In genomic region chr4:141382406-141382805, GRCm38 (mm10) we compare ENCODE assay signal across 8 mouse cellular contexts. TPM values are rescaled to one million over a fixed set of nuclear protein-coding genes. Genes with fewer than 3 reads are reported as not detected.
DNase-seq lines count a peak whose midpoint lies in the region; ATAC-seq and TF ChIP-seq lines count a peak whose summit lies in the region.

No protein-coding gene starts in this region.

- DNase-seq in kidney, postnatal 0 days (ENCODE audit: low spot score): peak; percentile 50
- DNase-seq in kidney, adult 8-10 months: no peak
- peak; percentile 56 to 71 for DNase-seq in kidney, postnatal 4 days
- no peak for DNase-seq in adrenal gland, postnatal 14 days
- DNase-seq in ovary, adult 18-20 months (ENCODE audit: low spot score): no peak

- ATAC-seq in kidney, postnatal 0 days (replicated peaks; ENCODE audit: low FRiP score, low read depth): no peak
- no peak for ATAC-seq in embryonic facial prominence, embryonic 13.5 days (ENCODE audit: insufficient number of reproducible peaks, insufficient read depth, low FRiP score, low TSS enrichment, low read depth)
- peak; percentile 29; the same call in 1 of the 2 replicates for ATAC-seq in neural tube, embryonic 13.5 days (ENCODE audit: low read depth)
- no peak for ATAC-seq in erythroid progenitor cell, adult 5-6 weeks (replicated peaks; ENCODE audit: low FRiP score, poor library complexity, severe bottlenecking)

- H3K27ac ChIP-seq in kidney, postnatal 0 days: no peak overlapping the region
- H3K27ac ChIP-seq in embryonic facial prominence, embryonic 13.5 days: no peak overlapping the region
- no peak overlapping the region for H3K27ac ChIP-seq in neural tube, embryonic 13.5 days (replicated peaks)

- peak overlapping the region; percentile 28 for H3K4me3 ChIP-seq in kidney, postnatal 0 days (replicated peaks; ENCODE audit: low read depth, low read length)
- H3K4me3 ChIP-seq in embryonic facial prominence, embryonic 13.5 days: peak overlapping the region; percentile 45
- H3K4me3 ChIP-seq in neural tube, embryonic 13.5 days: peak overlapping the region; percentile 31

- peak overlapping the region; percentile 51; the same call in 1 of the 2 replicates for H3K9ac ChIP-seq in kidney, postnatal 0 days (ENCODE audit: low read depth, low read length)
- peak overlapping the region; percentile 66 for H3K9ac ChIP-seq in embryonic facial prominence, embryonic 13.5 days
- H3K9ac ChIP-seq in neural tube, embryonic 13.5 days: peak overlapping the region; percentile 55

- H3K27me3 ChIP-seq in kidney, postnatal 0 days (ENCODE audit: insufficient read depth, low read length): peaks cover 10% of the 10 kb centered on the region; the same call in 1 of the 2 replicates
- peaks cover 57% of the 10 kb centered on the region for H3K27me3 ChIP-seq in embryonic facial prominence, embryonic 13.5 days
- H3K27me3 ChIP-seq in neural tube, embryonic 13.5 days: peaks cover 47% of the 10 kb centered on the region

- peaks cover 9% of the 10 kb centered on the region; the same call in 1 of the 2 replicates for H3K4me1 ChIP-seq in kidney, postnatal 0 days (replicated peaks; ENCODE audit: insufficient read depth, low read length)
- peaks cover 16% of the 10 kb centered on the region for H3K4me1 ChIP-seq in embryonic facial prominence, embryonic 13.5 days
- H3K4me1 ChIP-seq in neural tube, embryonic 13.5 days (replicated peaks): peaks cover 27% of the 10 kb centered on the region

- 0% methylated on average over 23 of the region's 25 CpGs for WGBS in kidney, postnatal 0 days
- WGBS in embryonic facial prominence, embryonic 13.5 days: under 1% methylated on average over 25 of the region's 25 CpGs
- 1% methylated on average over 25 of the region's 25 CpGs for WGBS in neural tube, embryonic 13.5 days

- no peaks in the 10 kb centered on the region for H3K36me3 ChIP-seq in kidney, postnatal 0 days (ENCODE audit: insufficient read depth, low read length)
- no peaks in the 10 kb centered on the region for H3K36me3 ChIP-seq in embryonic facial prominence, embryonic 13.5 days
- H3K36me3 ChIP-seq in neural tube, embryonic 13.5 days: no peaks in the 10 kb centered on the region

- peak overlapping the region; percentile 67 for H3K4me2 ChIP-seq in kidney, postnatal 0 days (ENCODE audit: low read length)
- peak overlapping the region; percentile 78 for H3K4me2 ChIP-seq in embryonic facial prominence, embryonic 13.5 days
- peak overlapping the region; percentile 57 for H3K4me2 ChIP-seq in neural tube, embryonic 13.5 days

- TF ChIP-seq CTCF in kidney, postnatal 0 days (IDR thresholded peaks at IDR 0.05; ENCODE audit: low read depth): peak; percentile 36; the same call in 1 of the 2 replicates

- no peaks in the 10 kb centered on the region for H3K9me3 ChIP-seq in kidney, postnatal 0 days (replicated peaks; ENCODE audit: low read length)
- H3K9me3 ChIP-seq in embryonic facial prominence, embryonic 13.5 days: no peaks in the 10 kb centered on the region
- no peaks in the 10 kb centered on the region for H3K9me3 ChIP-seq in neural tube, embryonic 13.5 days

RNA-seq across cellular contexts. Expression of gene Fam131c, which starts 14.4 kb away (rescaled TPM):
- polyA plus RNA-seq in kidney, postnatal 0 days (2015; fragmentation: Nextera tagmentation; extraction: Ambion mirVana): 2.8 and 3.1 TPM in 2 replicates
- polyA plus RNA-seq in embryonic facial prominence, embryonic 13.5 days (2015; fragmentation: Nextera tagmentation; extraction: Ambion mirVana): 1.7 and 2.9 TPM in 2 replicates
- 12.6 and 14.2 TPM in 2 replicates for polyA plus RNA-seq in neural tube, embryonic 13.5 days (2015; fragmentation: Nextera tagmentation; extraction: Ambion mirVana)
- total RNA-seq in adrenal gland, postnatal 14 days (2021): 11.0 and 16.9 TPM in 2 replicates
- total RNA-seq in erythroid progenitor cell, adult 5-6 weeks (2015; ENCODE audit: low replicate concordance): not detected in 2 replicates
- total RNA-seq in erythroid progenitor cell, adult 5-6 weeks (2017; ENCODE audit: low replicate concordance): not detected in 2 replicates

RNA-seq across cellular contexts. Expression of gene Clcnka, which starts 16.1 kb away (rescaled TPM):
- 57.7 and 58.1 TPM in 2 replicates for polyA plus RNA-seq in kidney, postnatal 0 days (2015; fragmentation: Nextera tagmentation; extraction: Ambion mirVana)
- polyA plus RNA-seq in embryonic facial prominence, embryonic 13.5 days (2015; fragmentation: Nextera tagmentation; extraction: Ambion mirVana): 0.18 and 0.39 TPM in 2 replicates
- polyA plus RNA-seq in neural tube, embryonic 13.5 days (2015; fragmentation: Nextera tagmentation; extraction: Ambion mirVana): not detected in 2 replicates
- total RNA-seq in adrenal gland, postnatal 14 days (2021): not detected in 2 replicates
- total RNA-seq in erythroid progenitor cell, adult 5-6 weeks (2015; ENCODE audit: low replicate concordance): not detected in 2 replicates
- total RNA-seq in erythroid progenitor cell, adult 5-6 weeks (2017; ENCODE audit: low replicate concordance): not detected in 2 replicates

RNA-seq across cellular contexts. Expression of gene Clcnkb, which starts 33.4 kb away (rescaled TPM):
- polyA plus RNA-seq in kidney, postnatal 0 days (2015; fragmentation: Nextera tagmentation; extraction: Ambion mirVana): 155 and 161 TPM in 2 replicates
- polyA plus RNA-seq in embryonic facial prominence, embryonic 13.5 days (2015; fragmentation: Nextera tagmentation; extraction: Ambion mirVana): not detected in 2 replicates
- not detected in 2 replicates for polyA plus RNA-seq in neural tube, embryonic 13.5 days (2015; fragmentation: Nextera tagmentation; extraction: Ambion mirVana)
- total RNA-seq in adrenal gland, postnatal 14 days (2021): not detected in 2 replicates
- not detected in 2 replicates for total RNA-seq in erythroid progenitor cell, adult 5-6 weeks (2015; ENCODE audit: low replicate concordance)
- total RNA-seq in erythroid progenitor cell, adult 5-6 weeks (2017; ENCODE audit: low replicate concordance): not detected in 2 replicates

RNA-seq across cellular contexts. Expression of gene Hspb7, which starts 38.2 kb away (rescaled TPM):
- polyA plus RNA-seq in kidney, postnatal 0 days (2015; fragmentation: Nextera tagmentation; extraction: Ambion mirVana): 0.29 and 0.41 TPM in 2 replicates
- polyA plus RNA-seq in embryonic facial prominence, embryonic 13.5 days (2015; fragmentation: Nextera tagmentation; extraction: Ambion mirVana): 0.63 TPM in 1 of 2 replicates, not detected in the other
- not detected in 2 replicates for polyA plus RNA-seq in neural tube, embryonic 13.5 days (2015; fragmentation: Nextera tagmentation; extraction: Ambion mirVana)
- total RNA-seq in adrenal gland, postnatal 14 days (2021): 0.19 and 1.5 TPM in 2 replicates
- not detected in 2 replicates for total RNA-seq in erythroid progenitor cell, adult 5-6 weeks (2015; ENCODE audit: low replicate concordance)
- not detected in 2 replicates for total RNA-seq in erythroid progenitor cell, adult 5-6 weeks (2017; ENCODE audit: low replicate concordance)

RNA-seq across cellular contexts. Expression of gene Srarp, which starts 53.5 kb away (rescaled TPM):
- polyA plus RNA-seq in kidney, postnatal 0 days (2015; fragmentation: Nextera tagmentation; extraction: Ambion mirVana): 0.41 and 0.47 TPM in 2 replicates
- polyA plus RNA-seq in embryonic facial prominence, embryonic 13.5 days (2015; fragmentation: Nextera tagmentation; extraction: Ambion mirVana): not detected in 2 replicates
- not detected in 2 replicates for polyA plus RNA-seq in neural tube, embryonic 13.5 days (2015; fragmentation: Nextera tagmentation; extraction: Ambion mirVana)
- total RNA-seq in adrenal gland, postnatal 14 days (2021): not detected in 2 replicates
- total RNA-seq in erythroid progenitor cell, adult 5-6 weeks (2015; ENCODE audit: low replicate concordance): not detected in 2 replicates
- not detected in 2 replicates for total RNA-seq in erythroid progenitor cell, adult 5-6 weeks (2017; ENCODE audit: low replicate concordance)

Comparison
In these comparisons a context has a peak if more than half of its experiments do, and no peak if none do; other contexts are left out.
1. DNase-seq: peak in kidney, postnatal 0 days (single experiment) and kidney, postnatal 4 days (2 of 2); none in kidney, adult 8-10 months (0 of 2), adrenal gland, postnatal 14 days (single experiment) and ovary, adult 18-20 months (single experiment).
2. RNA of gene Clcnka, which starts 16.1 kb away (polyA plus RNA-seq): 57.7 to 58.1 TPM in kidney, postnatal 0 days; 0.18 to 0.39 TPM in embryonic facial prominence, embryonic 13.5 days and not detected in neural tube, embryonic 13.5 days; every median in the first group is over 10 times any median in the second.
3. RNA of gene Clcnkb, which starts 33.4 kb away (polyA plus RNA-seq): 155 to 161 TPM in kidney, postnatal 0 days; not detected in embryonic facial prominence, embryonic 13.5 days and not detected in neural tube, embryonic 13.5 days; every median in the first group is over 100 times any median in the second.
4. Peak in every context shown above with its lines, with median percentiles within 50 percentile points of each other: H3K4me2 ChIP-seq, H3K4me3 ChIP-seq and H3K9ac ChIP-seq.